Mouse (Mus musculus): ENCODE measurements around the gene 9530003J23Rik. TPM values are rescaled to one million over a fixed set of nuclear protein-coding genes. Genes with fewer than 3 reads are reported as not detected.
"Not testable (repeated sequence)": the region's sequence is repeated elsewhere in the genome, so short reads cannot be mapped to it uniquely, and the experiment has no call there.

9530003J23Rik gene
- total RNA-seq, 2 experiments from 2014 or later = not detected

GRCm38 (mm10) chr10:117226002-117226401 lies 12.5 kb downstream of the 9530003J23Rik start:
- no peak for DNase-seq (ENCODE audit: low spot score in 2 of 2)

GRCm38 (mm10) chr10:117225094-117225493 lies 13.4 kb downstream of the 9530003J23Rik start:
- no peak for DNase-seq (ENCODE audit: low spot score in 2 of 2)

- DNase-seq (ENCODE audit: low spot score in 2 of 2) = peak; percentile 94 to 96
These were observed 14.2 kb downstream of the 9530003J23Rik start, which contains the start of gene Yeats4 for GRCm38 (mm10) chr10:117224102-117224990. Gene Yeats4, minus strand, starts transcription at chr10:117224507.

- DNase-seq (ENCODE audit: low spot score in 2 of 2) = no peak
These were observed 14.8 kb downstream of the 9530003J23Rik start for GRCm38 (mm10) chr10:117223758-117224101.

- DNase-seq (ENCODE audit: low spot score in 2 of 2) = no peak
These were observed 15.7 kb downstream of the 9530003J23Rik start for GRCm38 (mm10) chr10:117222821-117223220.

GRCm38 (mm10) chr10:117218351-117218750 lies 20.2 kb downstream of the 9530003J23Rik start:
- DNase-seq (ENCODE audit: low spot score in 2 of 2) = no peak

- DNase-seq (ENCODE audit: low spot score in 2 of 2) = no peak
These were observed 21.2 kb downstream of the 9530003J23Rik start for GRCm38 (mm10) chr10:117217246-117217840.

GRCm38 (mm10) chr10:117216793-117217192 lies 21.7 kb downstream of the 9530003J23Rik start:
- DNase-seq (ENCODE audit: low spot score in 2 of 2) = peak in 1 of 2 experiments; percentile 30

- no peak for DNase-seq (ENCODE audit: low spot score in 2 of 2)
These were observed 22.4 kb downstream of the 9530003J23Rik start for GRCm38 (mm10) chr10:117216132-117216495.

- DNase-seq (ENCODE audit: low spot score in 2 of 2) = no peak
These were observed 22.9 kb downstream of the 9530003J23Rik start for GRCm38 (mm10) chr10:117215409-117216131.

- DNase-seq (ENCODE audit: low spot score in 2 of 2) = no peak
These were observed 27.5 kb downstream of the 9530003J23Rik start for GRCm38 (mm10) chr10:117211023-117211422.

- no peak for DNase-seq (ENCODE audit: low spot score in 2 of 2)
These were observed 29.0 kb downstream of the 9530003J23Rik start for GRCm38 (mm10) chr10:117209469-117209938.

GRCm38 (mm10) chr10:117208787-117209186 lies 29.7 kb downstream of the 9530003J23Rik start:
- not testable (repeated sequence) for DNase-seq (ENCODE audit: low spot score in 2 of 2)

- no peak for DNase-seq (ENCODE audit: low spot score in 2 of 2)
These were observed 30.3 kb downstream of the 9530003J23Rik start for GRCm38 (mm10) chr10:117208221-117208620.

- DNase-seq (ENCODE audit: low spot score in 2 of 2) = no peak
These were observed 32.4 kb downstream of the 9530003J23Rik start for GRCm38 (mm10) chr10:117206070-117206469.

GRCm38 (mm10) chr10:117203558-117203981 lies 34.9 kb downstream of the 9530003J23Rik start:
- no peak for DNase-seq (ENCODE audit: low spot score in 2 of 2)

GRCm38 (mm10) chr10:117202981-117203557 lies 35.4 kb downstream of the 9530003J23Rik start:
- no peak for DNase-seq (ENCODE audit: low spot score in 2 of 2)

GRCm38 (mm10) chr10:117199701-117200100 lies 38.8 kb downstream of the 9530003J23Rik start:
- DNase-seq (ENCODE audit: low spot score in 2 of 2) = no peak

GRCm38 (mm10) chr10:117196696-117197095 lies 41.8 kb downstream of the 9530003J23Rik start:
- DNase-seq (ENCODE audit: low spot score in 2 of 2) = no peak

GRCm38 (mm10) chr10:117195748-117196147 lies 42.8 kb downstream of the 9530003J23Rik start:
- DNase-seq (ENCODE audit: low spot score in 2 of 2) = no peak

GRCm38 (mm10) chr10:117195005-117195404 lies 43.5 kb downstream of the 9530003J23Rik start:
- no peak for DNase-seq (ENCODE audit: low spot score in 2 of 2)
